Mouse (Mus musculus) common myeloid progenitor, adult 5-6 weeks (primary cell): ENCODE data around the gene Cxcl17. TPM values are rescaled to one million over a fixed set of nuclear protein-coding genes. Genes with fewer than 3 reads are reported as not detected.

Experiments used
- ATAC-seq: replicated peaks from 2 replicates; pipeline ENCODE4 v1.8.0; 2016; ENCODE audit warnings: low read depth, mild to moderate bottlenecking, moderate TSS enrichment, inconsistent platforms; ENCODE audit not compliant: poor library complexity, severe bottlenecking
- total RNA-seq: library from RNA; stranded (forward); fragments of 200-1000, 187-1606 nt; gene quantifications from 2 replicates; pipeline ENCODE4 v1.2.3, GENCODE M21; 2017

Gene Cxcl17
- total RNA-seq, 1 experiment from 2014 or later = not detected

DNA sequence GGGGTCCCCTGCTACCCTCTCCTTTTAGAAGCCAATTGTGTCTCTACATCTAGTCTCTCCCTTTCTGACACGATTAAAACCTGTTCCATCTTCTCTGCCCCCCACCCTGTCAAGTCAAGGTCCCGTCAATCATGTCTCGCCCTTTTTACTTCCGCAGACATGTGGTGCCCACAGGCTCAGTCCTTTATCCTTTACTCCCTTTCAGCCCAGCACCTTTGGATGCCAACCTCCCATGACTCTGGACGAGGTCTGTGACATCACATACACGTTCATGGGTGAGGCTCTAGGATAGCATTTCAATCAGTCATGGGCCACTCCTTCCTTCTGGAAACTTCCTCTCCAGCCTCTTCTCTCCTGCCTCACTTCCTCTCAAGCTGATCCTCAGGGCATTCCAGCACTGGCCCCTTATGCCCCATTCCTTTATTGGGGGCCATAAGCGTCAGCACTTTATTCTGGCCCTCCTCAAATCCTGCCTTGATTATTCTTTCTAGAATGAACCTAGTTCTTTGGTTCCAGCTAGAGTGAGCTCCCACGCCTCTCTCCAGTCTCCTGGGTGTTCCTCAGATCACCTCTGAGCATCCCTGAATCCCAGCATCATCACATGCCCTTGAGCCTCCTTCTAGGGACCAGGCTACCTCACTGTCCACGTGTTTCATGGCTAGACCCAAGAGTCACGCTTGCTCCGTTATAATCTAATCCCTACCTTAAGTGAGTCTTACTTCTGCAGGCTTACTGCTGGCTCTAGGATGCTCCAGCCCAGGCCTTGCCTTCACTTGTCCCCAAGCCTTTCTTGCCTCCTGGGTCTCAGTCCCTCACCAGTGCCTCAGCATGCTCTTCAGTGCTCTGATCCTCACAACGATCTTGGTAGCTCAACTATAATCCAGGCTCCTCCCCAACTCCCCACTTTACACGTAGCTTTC lies 34.2 kb downstream of the Cxcl17 start:
- no peak for ATAC-seq

DNA sequence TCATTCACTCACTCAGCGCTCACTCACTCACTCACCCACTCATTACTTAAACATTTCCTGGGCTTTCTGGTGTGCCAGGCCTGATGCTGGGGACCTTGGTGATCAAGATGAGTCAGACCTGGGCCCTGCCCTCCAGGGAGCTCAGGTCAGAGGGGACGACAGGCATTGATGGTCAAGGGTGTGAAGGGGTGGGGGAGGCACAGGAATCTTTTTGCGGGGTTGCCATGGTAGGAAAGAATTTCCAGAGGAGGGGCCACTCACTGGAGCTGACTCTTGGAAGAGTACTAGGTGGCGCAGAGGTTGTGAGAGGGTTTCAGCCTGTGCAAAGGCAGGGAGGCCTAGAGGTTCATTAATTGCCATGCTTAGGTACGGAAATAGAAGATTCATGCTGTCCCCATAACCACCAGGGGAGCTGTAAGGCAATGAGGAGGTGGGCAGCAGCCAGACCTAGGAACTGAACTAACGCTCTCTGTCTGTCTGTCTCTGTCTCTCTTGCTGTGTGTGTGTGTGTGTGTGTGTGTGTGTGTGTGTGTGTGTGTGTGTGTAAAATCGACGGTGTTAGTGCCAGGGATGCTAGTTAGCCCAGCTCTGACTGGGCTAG lies 35.5 kb downstream of the Cxcl17 start:
- no peak for ATAC-seq

DNA sequence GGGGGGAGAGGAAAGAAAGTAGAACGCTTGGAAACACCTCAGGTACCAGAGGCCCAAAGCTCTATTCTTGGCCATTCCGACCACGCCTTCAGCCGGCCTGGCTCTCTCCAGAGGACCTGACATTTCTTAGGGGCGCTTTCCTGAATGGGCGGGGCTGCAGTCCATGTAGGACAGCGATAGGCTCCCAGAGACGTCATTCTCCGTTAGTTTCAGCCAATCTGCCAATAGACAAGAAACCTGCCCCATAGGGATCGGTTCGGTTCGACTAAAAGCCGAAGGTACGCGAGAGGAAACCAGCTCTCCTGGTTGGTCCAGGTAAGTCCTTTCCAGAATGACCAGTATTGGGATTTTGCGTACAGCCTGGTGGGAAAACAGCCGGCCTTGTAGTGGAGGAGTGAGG lies 36.1 kb downstream of the Cxcl17 start:
- ATAC-seq = peak; percentile 54

DNA sequence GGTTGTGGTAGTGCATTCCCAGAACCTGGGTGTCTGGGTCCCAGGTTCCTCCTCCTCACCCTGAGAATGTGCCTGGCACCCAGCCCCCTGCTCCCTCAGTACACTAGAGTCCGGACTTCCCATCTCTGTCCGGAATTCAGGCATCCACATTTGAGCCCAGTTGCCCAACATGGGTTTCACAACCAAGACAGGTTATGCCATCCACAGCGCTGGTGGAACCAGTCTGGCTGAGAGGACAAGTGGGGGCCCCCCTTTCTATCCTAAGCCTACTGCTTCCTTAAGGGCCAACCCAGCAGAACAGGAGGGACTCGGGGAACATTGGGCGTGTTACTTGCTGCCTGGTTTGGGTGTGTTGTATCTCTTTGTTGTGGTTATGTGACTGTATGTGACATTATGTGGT lies 40.2 kb downstream of the Cxcl17 start:
- no peak for ATAC-seq

DNA sequence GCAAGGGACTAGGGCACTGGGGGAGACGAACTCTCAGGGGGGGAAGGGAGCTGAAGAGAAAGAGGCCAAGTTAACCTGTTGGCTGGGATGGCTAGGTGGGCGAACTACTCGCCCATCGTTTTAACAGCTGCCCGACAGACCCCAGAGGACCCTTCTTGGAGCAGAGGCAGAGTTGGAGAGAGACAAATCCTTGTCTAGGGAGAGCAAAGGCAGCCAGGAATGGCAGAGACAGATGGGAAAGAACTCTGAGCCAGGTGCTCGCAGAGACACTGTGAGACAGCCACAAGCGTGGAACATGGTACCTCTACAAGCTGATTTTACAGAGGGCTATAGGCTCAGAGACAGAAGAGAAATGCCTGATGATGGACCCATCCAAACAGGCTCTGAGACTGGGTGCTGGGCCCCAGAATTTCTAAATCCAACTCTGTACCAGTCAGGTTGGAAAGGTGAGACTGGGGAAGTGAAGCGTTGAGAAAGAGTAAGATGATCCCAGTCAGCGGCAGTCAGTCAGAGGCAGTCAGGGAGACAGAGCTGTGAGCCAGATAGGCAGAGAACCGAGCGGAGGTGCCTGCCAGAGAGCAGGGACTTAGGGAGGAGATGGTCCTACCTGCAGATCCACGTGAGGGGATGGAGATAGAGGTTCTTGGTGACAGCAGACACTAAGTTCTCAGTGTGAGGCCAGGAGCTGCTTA lies 43.5 kb downstream of the Cxcl17 start, which contains the start of gene Cnfn:
Gene Cnfn, minus strand, starts transcription at position 667 of the 692 bp plus-strand sequence.
- no peak for ATAC-seq

DNA sequence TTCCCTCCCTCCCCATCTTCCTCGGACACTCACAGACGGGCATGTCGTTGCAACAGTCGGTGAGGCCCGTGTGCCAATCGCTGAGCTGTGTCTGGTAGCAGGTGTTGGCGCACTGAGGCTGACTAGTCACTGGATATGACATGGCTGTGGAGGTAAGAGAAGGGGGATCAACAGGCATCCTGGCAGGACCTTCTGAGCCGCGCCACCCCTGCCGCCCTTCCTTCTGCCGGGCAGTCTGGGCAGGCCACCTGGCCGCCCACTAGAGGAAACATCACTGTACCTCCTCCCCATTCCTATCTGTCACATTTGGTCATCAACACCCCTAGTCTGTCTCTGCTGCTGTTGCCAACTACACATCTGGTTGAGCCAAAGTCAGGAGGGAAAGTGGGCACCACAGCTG lies 44.4 kb downstream of the Cxcl17 start:
- ATAC-seq = no peak

DNA sequence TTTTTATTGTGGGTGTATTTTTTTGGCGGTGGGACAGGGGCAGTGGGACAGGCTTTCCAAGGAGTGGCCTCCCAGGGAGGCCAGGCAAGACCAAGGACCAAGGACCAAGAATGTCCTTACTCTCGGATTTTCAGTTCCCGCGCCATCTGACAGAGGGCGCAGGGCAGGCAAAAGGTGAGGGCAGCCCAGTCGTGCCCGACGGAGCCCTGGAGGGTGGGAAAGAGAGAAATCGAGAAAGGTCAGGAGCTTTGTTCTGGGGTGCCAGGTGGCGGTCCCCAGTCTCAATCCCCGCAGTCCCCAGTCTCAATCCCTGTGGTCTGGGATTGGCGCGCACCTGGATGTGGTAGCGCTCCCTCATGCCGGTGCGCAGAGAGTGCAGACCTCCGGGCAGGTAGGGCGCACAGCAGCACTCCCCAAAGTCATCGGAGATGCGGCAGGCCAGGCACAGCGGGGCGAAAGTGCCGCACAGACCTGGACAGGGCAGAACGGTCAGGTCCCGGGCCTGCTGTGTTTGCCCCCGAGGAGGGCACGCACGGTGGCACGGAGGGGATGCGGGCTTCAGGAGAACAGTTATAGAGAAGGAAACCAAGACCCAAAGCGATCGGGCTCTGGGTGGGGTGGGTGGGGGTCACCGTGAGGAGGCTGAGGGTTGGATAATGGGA lies 44.9 kb downstream of the Cxcl17 start:
- peak; percentile 73 for ATAC-seq

DNA sequence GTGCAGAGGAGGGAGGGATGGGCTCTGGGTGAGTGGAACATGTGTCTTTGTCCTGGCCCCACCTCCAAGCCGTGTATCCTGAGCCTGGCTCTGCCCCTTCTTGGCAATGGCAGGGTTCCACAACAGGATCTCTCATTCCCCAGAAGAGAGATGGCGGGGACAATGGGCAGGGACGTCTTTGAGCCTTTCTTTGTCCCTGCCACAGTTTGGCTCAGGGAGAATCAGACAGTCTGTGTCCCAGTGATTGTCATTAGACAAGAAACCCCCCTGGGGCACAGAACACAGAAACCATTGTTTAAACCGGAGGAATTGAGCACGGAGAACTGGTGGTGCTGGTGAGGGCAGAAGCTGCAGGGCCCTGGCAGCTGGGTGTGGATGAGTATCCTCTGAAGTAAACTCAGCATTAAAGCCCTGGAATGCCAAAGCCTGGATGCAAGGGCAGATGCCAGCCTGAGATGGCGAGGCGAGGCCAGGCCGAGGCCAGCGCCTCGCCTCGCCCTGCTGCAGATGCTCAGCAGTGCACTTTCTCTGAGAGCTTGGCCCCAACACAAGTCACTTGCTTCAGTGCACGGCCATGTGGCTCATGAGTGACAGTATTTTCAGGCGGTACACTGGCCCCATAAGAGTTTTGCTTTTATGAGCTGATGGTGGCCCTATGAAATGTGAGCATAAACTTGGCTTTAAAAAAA lies 46.6 kb downstream of the Cxcl17 start:
- no peak for ATAC-seq

DNA sequence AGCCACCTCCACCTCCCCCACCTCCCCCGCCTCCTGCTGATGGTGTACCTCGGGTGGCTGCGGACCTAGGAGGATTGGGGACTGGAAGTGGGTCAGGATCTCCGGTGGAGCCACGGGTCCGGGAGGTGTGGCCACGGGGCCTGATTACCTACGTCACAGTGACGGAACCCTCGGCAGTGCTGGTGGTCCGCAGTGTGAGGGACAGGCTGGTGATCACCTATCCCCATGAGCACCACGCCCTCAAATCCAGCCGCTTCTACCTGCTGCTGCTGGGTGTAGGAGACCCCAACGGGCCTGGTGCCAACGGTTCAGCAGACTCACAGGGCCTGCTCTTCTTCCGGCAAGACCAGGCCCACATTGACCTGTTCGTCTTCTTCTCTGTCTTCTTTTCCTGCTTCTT lies 49.1 kb downstream of the Cxcl17 start:
- ATAC-seq = no peak

DNA sequence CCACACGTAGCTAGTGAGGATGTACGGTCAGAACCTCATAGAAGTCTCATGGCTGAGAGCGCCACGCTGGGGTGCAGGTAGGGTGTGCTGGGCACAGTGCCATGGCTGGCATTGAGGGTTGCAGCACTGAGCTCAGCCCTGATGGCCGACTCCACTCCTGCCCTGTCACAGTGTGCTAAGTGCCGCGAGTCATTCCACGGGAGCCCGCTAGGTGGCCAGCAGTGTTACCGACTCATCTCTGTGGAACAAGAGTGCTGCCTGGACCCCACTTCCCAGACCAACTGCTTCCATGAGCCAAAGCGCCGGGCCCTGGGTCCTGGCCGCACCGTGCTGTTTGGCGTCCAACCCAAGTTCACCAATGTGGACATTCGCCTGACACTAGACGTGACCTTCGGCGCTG lies 49.5 kb downstream of the Cxcl17 start:
- no peak for ATAC-seq

DNA sequence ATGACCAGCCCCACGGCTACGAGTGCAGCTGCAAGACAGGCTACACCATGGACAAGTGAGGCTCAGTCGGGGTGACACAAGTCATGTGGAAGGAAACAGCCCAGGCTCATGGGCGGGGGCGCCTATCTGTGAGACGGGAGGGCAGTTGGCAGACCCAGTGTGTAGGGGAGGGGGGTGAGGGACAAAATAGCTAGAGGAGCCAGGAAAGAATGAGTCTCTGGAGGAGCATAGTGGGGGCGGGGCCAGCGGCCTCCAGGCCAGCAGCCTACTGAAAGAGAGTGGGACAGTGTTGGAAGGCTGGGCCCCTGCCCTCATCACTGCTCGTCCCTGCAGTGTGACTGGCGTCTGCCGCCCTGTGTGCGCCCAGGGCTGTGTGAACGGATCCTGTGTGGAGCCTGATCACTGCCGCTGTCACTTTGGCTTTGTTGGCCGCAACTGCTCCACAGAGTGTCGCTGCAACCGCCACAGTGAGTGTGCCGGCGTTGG lies 53.9 kb downstream of the Cxcl17 start:
- ATAC-seq = no peak

Other genes with a start within 250 kb of the Cxcl17 start
- gene Pou2f2, start 233.2 kb downstream of the Cxcl17 start, total RNA-seq = 3.8 and 4.7 TPM in 2 replicates
- 16.4 and 17.6 TPM in 2 replicates for gene Dedd2, start 192.3 kb downstream of the Cxcl17 start, total RNA-seq
- 8.3 and 10.2 TPM in 2 replicates for gene Zfp526, start 191.5 kb downstream of the Cxcl17 start, total RNA-seq
- 50.5 and 58.1 TPM in 2 replicates for gene Gsk3a, start 175.0 kb downstream of the Cxcl17 start, total RNA-seq
- 8.9 and 10.9 TPM in 2 replicates for gene Erf, start 162.1 kb downstream of the Cxcl17 start, total RNA-seq
- 44.4 and 50.2 TPM in 2 replicates for gene Cic, start 145.2 kb downstream of the Cxcl17 start, total RNA-seq
- 21.4 and 27.3 TPM in 2 replicates for gene Pafah1b3, start 114.9 kb downstream of the Cxcl17 start, total RNA-seq
- not detected in 2 replicates for gene Prr19, start 111.5 kb downstream of the Cxcl17 start, total RNA-seq
- not detected in 2 replicates for gene Tmem145, start 106.8 kb downstream of the Cxcl17 start, total RNA-seq
- 4.9 and 6.2 TPM in 2 replicates for gene Megf8, start 95.7 kb downstream of the Cxcl17 start, total RNA-seq
- not detected in 2 replicates for gene Cnfn, start 43.2 kb downstream of the Cxcl17 start, total RNA-seq
- 6.6 and 10.1 TPM in 2 replicates for gene Lipe, start 14.2 kb downstream of the Cxcl17 start, total RNA-seq
- 4.4 and 6.9 TPM in 2 replicates for gene Ceacam1, start 64.7 kb upstream of the Cxcl17 start, total RNA-seq
- gene Ceacam2, start 127.0 kb upstream of the Cxcl17 start, total RNA-seq = not detected in 2 replicates
- gene Erich4, start 203.0 kb upstream of the Cxcl17 start, total RNA-seq = not detected in 2 replicates
- gene Dmac2, start 206.5 kb upstream of the Cxcl17 start, total RNA-seq = 37.2 and 42.5 TPM in 2 replicates
- 3.4 and 4.2 TPM in 2 replicates for gene B3gnt8, start 213.8 kb upstream of the Cxcl17 start, total RNA-seq
- 41.1 and 43.8 TPM in 2 replicates for gene Bckdha, start 246.1 kb upstream of the Cxcl17 start, total RNA-seq
- gene Exosc5, start 246.3 kb upstream of the Cxcl17 start, total RNA-seq = 55.1 and 57.4 TPM in 2 replicates